13 mouse cellular contexts compared by ENCODE assay signal in the genomic region with DNA sequence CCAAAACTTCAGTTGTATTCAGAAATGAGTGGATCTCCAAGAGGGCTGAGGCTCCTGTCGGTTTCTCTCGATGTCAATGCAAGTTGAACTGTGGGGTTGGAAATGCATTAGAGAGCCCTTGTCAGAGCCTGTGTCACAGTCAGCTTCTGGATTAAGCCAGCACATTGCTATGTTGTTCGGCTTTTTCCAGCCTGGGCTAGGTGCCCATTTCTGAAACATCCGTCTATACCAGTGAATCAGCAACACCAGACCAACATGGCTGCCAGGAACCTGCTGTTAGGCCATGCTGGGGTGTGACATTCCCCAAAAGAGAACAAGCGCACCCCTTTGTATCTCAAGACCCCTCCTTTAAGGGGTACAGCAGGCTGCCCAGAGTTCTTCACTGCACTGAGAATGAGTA.
DNase-seq lines count a peak whose midpoint lies in the region; ATAC-seq lines count a peak whose summit lies in the region.
"Had no signal": no experiment of that assay in that cellular context is flagged by ENCODE, and none has a peak within 500 bp of the region (broad histone marks: within the 10 kb centered on the region; RNA-seq: fewer than 3 reads in every experiment).

No protein-coding gene starts in this region.

- no peaks in the 10 kb centered on the region for H3K36me3 ChIP-seq in heart, embryonic 12.5 days
- H3K36me3 ChIP-seq in kidney, embryonic 16.5 days (ENCODE audit: insufficient read depth, low read length) = no peaks in the 10 kb centered on the region
- H3K36me3 ChIP-seq in embryonic facial prominence, embryonic 10.5 days (replicated peaks) = no peaks in the 10 kb centered on the region

- DNase-seq in heart, postnatal 4 days = peak; percentile 36
- peak; percentile 86 for DNase-seq in 3T3-L1 (ENCODE audit: low read depth, low spot score)
- peak; percentile 79 for DNase-seq in Muller cell, postnatal 12 days (ENCODE audit: inconsistent ontology term)
- DNase-seq in cerebellum, postnatal 10 days = peak; percentile 52 to 63
- no peak for DNase-seq in embryonic facial prominence, embryonic 10.5 days (ENCODE audit: low spot score)
- DNase-seq: kidney, postnatal 10 days; layer of hippocampus, postnatal 36 days; lung, adult 18-20 months; thymus, postnatal 4 days had no signal

- H3K27ac ChIP-seq in heart, embryonic 12.5 days (ENCODE audit: poor library complexity, severe bottlenecking) = no peak overlapping the region
- no peak overlapping the region for H3K27ac ChIP-seq in kidney, embryonic 16.5 days (ENCODE audit: low read length)
- H3K27ac ChIP-seq in embryonic facial prominence, embryonic 10.5 days (replicated peaks) = no peak overlapping the region; the same call in 1 of the 2 replicates
- H3K27ac ChIP-seq: stomach, postnatal 0 days had no signal

- H3K4me3 ChIP-seq in heart, embryonic 12.5 days = no peak overlapping the region
- no peak overlapping the region for H3K4me3 ChIP-seq in kidney, embryonic 16.5 days (ENCODE audit: low read length)
- H3K4me3 ChIP-seq in embryonic facial prominence, embryonic 10.5 days = no peak overlapping the region
- H3K4me3 ChIP-seq: erythroblast, embryonic 14.5 days had no signal

- H3K9me3 ChIP-seq in heart, embryonic 12.5 days (replicated peaks) = no peaks in the 10 kb centered on the region
- H3K9me3 ChIP-seq in kidney, embryonic 16.5 days (ENCODE audit: low read length) = no peaks in the 10 kb centered on the region
- H3K9me3 ChIP-seq in embryonic facial prominence, embryonic 10.5 days = no peaks in the 10 kb centered on the region

- no peaks in the 10 kb centered on the region for H3K27me3 ChIP-seq in heart, embryonic 12.5 days (replicated peaks)
- H3K27me3 ChIP-seq in kidney, embryonic 16.5 days (ENCODE audit: insufficient read depth, low read length) = no peaks in the 10 kb centered on the region
- peaks cover 28% of the 10 kb centered on the region; the same call in 1 of the 2 replicates for H3K27me3 ChIP-seq in embryonic facial prominence, embryonic 10.5 days (replicated peaks; ENCODE audit: low read depth, poor library complexity, severe bottlenecking)

- no peak for ATAC-seq in heart, embryonic 12.5 days (ENCODE audit: insufficient number of reproducible peaks, low FRiP score)
- no peak for ATAC-seq in kidney, embryonic 16.5 days (ENCODE audit: low FRiP score, low TSS enrichment)

- no peak overlapping the region for H3K9ac ChIP-seq in heart, embryonic 12.5 days
- no peak overlapping the region for H3K9ac ChIP-seq in kidney, embryonic 16.5 days (replicated peaks; ENCODE audit: low read length)

- WGBS in heart, embryonic 12.5 days = 80% methylated on average over 5 of the region's 5 CpGs
- WGBS in kidney, embryonic 16.5 days = 89% methylated on average over 5 of the region's 5 CpGs
- WGBS in embryonic facial prominence, embryonic 10.5 days = 88% methylated on average over 5 of the region's 5 CpGs

- peaks cover 17% of the 10 kb centered on the region for H3K4me1 ChIP-seq in heart, embryonic 12.5 days (replicated peaks)
- peaks cover 13% of the 10 kb centered on the region; the same call in 1 of the 2 replicates for H3K4me1 ChIP-seq in kidney, embryonic 16.5 days (ENCODE audit: insufficient read depth, low read length)
- H3K4me1 ChIP-seq in embryonic facial prominence, embryonic 10.5 days = peaks cover 48% of the 10 kb centered on the region

- no peak overlapping the region for H3K4me2 ChIP-seq in heart, embryonic 12.5 days
- no peak overlapping the region for H3K4me2 ChIP-seq in kidney, embryonic 16.5 days (replicated peaks; ENCODE audit: low read depth, low read length)
